Mouse (Mus musculus) heart, embryonic 12.5 days (tissue): ENCODE data around the gene Myo1b. TPM values are rescaled to one million over a fixed set of nuclear protein-coding genes. Genes with fewer than 3 reads are reported as not detected.

Source experiments
- ATAC-seq: fragments of 200-750 bp; cut with Nextera tagmentation; 2 replicates; pipeline ENCODE4 v1.8.0; 2017; ENCODE audit warnings: moderate TSS enrichment, moderate library complexity; ENCODE audit not compliant: insufficient number of reproducible peaks, low FRiP score
- H3K27ac ChIP-seq: fragments of 300-500 bp; sonication (generic); 2 replicates; pipeline ENCODE4 v1.5.1; 2016; ENCODE audit warnings: mild to moderate bottlenecking, moderate library complexity; ENCODE audit not compliant: poor library complexity, severe bottlenecking
- H3K27me3 ChIP-seq: fragments of 300-500 bp; sonication (generic); replicated peaks from 2 replicates; pipeline ENCODE4 v1.6.1; 2016; ENCODE audit warnings: mild to moderate bottlenecking, moderate library complexity
- H3K36me3 ChIP-seq: fragments of 300-500 bp; sonication (generic); 2 replicates; pipeline ENCODE4 v1.6.1; 2016; ENCODE audit warnings: mild to moderate bottlenecking, moderate library complexity
- H3K4me1 ChIP-seq: fragments of 300-500 bp; sonication (generic); replicated peaks from 2 replicates; pipeline ENCODE4 v1.6.1; 2016; ENCODE audit warnings: mild to moderate bottlenecking
- H3K4me2 ChIP-seq: fragments of 300-500 bp; sonication (generic); 2 replicates; pipeline ENCODE4 v1.6.1; 2016; ENCODE audit warnings: mild to moderate bottlenecking, moderate library complexity
- H3K4me3 ChIP-seq: fragments of 300-500 bp; sonication (generic); 2 replicates; pipeline ENCODE4 v1.5.1; 2016; ENCODE audit warnings: mild to moderate bottlenecking
- H3K9ac ChIP-seq: fragments of 300-500 bp; sonication (generic); 2 replicates; pipeline ENCODE4 v1.6.1; 2016; ENCODE audit warnings: mild to moderate bottlenecking, moderate library complexity
- H3K9me3 ChIP-seq: fragments of 300-500 bp; sonication (generic); replicated peaks from 2 replicates; pipeline ENCODE4 v1.6.1; 2016; ENCODE audit warnings: mild to moderate bottlenecking, moderate library complexity
- WGBS: fragments of 180-500 bp; shearing (Covaris S2); methylation state at CpG from one replicate; pipeline ENCODE4 v1.1.7; 2016; 5-methylcytosine and 5-hydroxymethylcytosine counted together
- polyA plus RNA-seq: library from polyadenylated mRNA; unstranded; fragments of >200 nt; fragmentation: Nextera tagmentation; extraction: Ambion mirVana; gene quantifications from 2 replicates; pipeline ENCODE4 v1.2.1, GENCODE M21; 2016

Myo1b gene
- polyA plus RNA-seq, 1 experiment from 2014 or later, result 36.5 TPM

- peaks cover 9% of the 10 kb centered on the region; the same call in 1 of the 2 replicates for H3K36me3 ChIP-seq
- 87% methylated on average over 3 of the region's 3 CpGs for WGBS
- H3K4me3 ChIP-seq, result no peak overlapping the region
- ATAC-seq, result no peak
- no peaks in the 10 kb centered on the region for H3K9me3 ChIP-seq
- peaks cover 21% of the 10 kb centered on the region for H3K4me1 ChIP-seq
- no peaks in the 10 kb centered on the region for H3K27me3 ChIP-seq
- H3K27ac ChIP-seq, result no peak overlapping the region
- H3K9ac ChIP-seq, result no peak overlapping the region
- no peak overlapping the region for H3K4me2 ChIP-seq
Measured at GRCm38 (mm10) chr1:51743756-51744425, 172.0 kb downstream of the Myo1b start.

DNA sequence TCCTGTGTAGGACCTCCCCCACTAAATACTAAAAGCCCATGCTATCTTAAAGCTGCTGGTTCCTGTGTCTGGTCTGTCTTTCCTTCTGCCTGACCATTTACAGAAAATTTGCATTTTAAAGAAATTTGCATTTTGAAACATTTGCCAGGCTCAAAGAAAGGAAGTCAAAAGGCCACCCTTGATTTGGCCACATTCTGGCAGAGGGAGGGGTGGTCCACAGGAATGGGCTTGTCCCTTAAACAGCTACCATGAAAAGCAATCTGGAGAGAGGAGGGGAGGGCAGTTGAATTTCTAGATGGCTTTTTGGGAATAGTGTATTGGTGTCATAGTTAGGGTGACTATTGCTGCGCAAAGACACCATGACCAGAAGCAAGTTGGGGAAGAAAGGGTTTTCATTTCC lies 173.3 kb downstream of the Myo1b start:
- Histone ChIP-seq H3K27me3 (no peaks in the 10 kb centered on the region), H3K9me3 (no peaks in the 10 kb centered on the region), H3K27ac (no peak overlapping the region), H3K4me3 (no peak overlapping the region), H3K4me2 (no peak overlapping the region), H3K9ac (no peak overlapping the region), H3K36me3 (peaks cover 9% of the 10 kb centered on the region; the same call in 1 of the 2 replicates), H3K4me1 (peaks cover 12% of the 10 kb centered on the region)
- 92% methylated on average over 1 of the region's 1 CpGs for WGBS
- no peak for ATAC-seq

DNA sequence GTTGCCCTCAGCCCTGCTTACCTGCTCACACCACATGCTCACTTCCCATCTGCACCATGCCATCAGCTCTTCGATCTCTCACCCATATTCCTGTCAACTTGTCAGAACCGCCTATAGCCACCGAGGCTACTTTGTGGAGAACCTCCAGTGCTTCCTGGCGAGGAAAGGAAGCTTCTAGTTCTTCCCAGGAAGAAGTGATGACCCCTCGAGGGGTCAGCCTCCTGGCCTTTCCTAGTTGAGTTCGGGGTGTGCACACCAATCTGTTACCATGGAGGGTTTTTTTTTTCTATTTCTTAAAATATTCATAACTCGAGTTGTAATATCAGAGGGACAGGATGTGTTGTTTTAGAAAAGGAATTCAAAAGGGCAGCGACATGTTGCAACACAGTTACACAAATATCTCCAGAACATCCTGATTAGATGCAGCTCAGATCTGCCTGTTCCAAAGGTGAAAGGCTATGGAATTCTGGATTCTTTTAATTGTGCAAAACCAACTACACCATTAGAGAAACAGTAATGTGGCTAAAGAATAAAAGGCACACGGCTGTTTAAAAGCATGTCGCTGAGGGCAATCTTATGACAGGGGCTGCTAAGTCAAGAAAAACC lies 175.1 kb downstream of the Myo1b start:
- Histone ChIP-seq H3K9me3 (no peaks in the 10 kb centered on the region), H3K27ac (no peak overlapping the region), H3K4me2 (no peak overlapping the region), H3K4me3 (no peak overlapping the region), H3K4me1 (0 out of 2 replicates have a peak, but pooled peaks cover 2% of the 10 kb centered on the region), H3K27me3 (no peaks in the 10 kb centered on the region), H3K36me3 (peaks cover 9% of the 10 kb centered on the region; the same call in 1 of the 2 replicates), H3K9ac (no peak overlapping the region)
- WGBS, result 74% methylated on average over 10 of the region's 10 CpGs
- no peak for ATAC-seq

- Histone ChIP-seq H3K4me3 (no peak overlapping the region), H3K4me1 (0 out of 2 replicates have a peak, but pooled peaks cover 2% of the 10 kb centered on the region), H3K9ac (no peak overlapping the region), H3K36me3 (peaks cover 3% of the 10 kb centered on the region; the same call in 1 of the 2 replicates), H3K27ac (no peak overlapping the region), H3K27me3 (no peaks in the 10 kb centered on the region), H3K9me3 (no peaks in the 10 kb centered on the region), H3K4me2 (no peak overlapping the region)
- WGBS, result 58% methylated on average over 5 of the region's 5 CpGs
- no peak for ATAC-seq
Measured at GRCm38 (mm10) chr1:51739252-51739852, 176.5 kb downstream of the Myo1b start.

- 66% methylated on average over 2 of the region's 2 CpGs for WGBS
- H3K4me3 ChIP-seq, result no peak overlapping the region
- peaks cover under 1% of the 10 kb centered on the region for H3K9me3 ChIP-seq
- H3K4me1 ChIP-seq, result 0 out of 2 replicates have a peak, but pooled peaks cover 2% of the 10 kb centered on the region
- H3K27me3 ChIP-seq, result no peaks in the 10 kb centered on the region
- H3K27ac ChIP-seq, result no peak overlapping the region
- no peak overlapping the region for H3K9ac ChIP-seq
- ATAC-seq, result no peak
- H3K4me2 ChIP-seq, result no peak overlapping the region
- H3K36me3 ChIP-seq, result no peaks in the 10 kb centered on the region
Measured at GRCm38 (mm10) chr1:51736822-51737221, 179.0 kb downstream of the Myo1b start.

DNA sequence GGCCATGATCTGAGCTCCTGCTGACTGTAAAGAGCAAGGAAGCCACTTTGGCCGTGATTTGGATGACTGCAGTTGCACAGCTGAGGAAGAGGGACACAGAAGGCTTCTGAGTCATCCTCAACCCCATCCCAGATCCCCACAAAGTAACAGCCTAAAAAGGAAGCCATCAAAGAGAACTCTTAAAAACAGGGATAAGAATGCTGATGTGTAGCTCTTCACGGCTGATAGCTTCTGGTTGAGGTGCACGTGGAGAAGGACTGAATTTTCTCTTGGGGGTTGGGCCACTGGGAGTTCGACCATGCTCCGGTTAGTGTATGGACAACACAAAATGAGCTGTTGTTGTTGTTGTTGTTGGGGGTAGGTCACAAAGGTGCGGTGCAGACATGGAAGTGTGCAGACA lies 181.2 kb downstream of the Myo1b start:
- Histone ChIP-seq H3K36me3 (no peaks in the 10 kb centered on the region), H3K4me3 (no peak overlapping the region), H3K9ac (no peak overlapping the region), H3K27ac (no peak overlapping the region), H3K4me1 (no peaks in the 10 kb centered on the region), H3K27me3 (no peaks in the 10 kb centered on the region), H3K9me3 (peaks cover 5% of the 10 kb centered on the region), H3K4me2 (no peak overlapping the region)
- no peak for ATAC-seq
- 61% methylated on average over 6 of the region's 6 CpGs for WGBS

DNA sequence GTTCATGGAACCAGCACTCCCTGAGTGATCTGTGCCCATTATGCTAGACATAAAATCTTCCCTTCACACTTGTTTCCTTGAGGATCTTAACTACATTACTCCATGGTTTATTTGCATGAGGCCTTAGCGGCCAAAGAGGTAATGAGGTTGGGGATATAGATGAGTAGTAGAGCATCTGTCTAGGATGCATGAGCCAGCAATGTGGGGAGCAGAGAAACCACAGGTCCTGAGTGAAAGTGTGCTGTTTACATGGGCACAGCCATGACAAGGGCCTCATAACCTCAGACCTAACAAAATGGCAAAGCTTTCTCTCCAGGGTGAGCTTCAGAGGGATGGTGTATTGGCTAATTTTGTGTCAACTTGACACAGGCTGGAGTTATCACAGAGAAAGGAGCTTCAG lies 186.5 kb downstream of the Myo1b start:
- Histone ChIP-seq H3K4me1 (no peaks in the 10 kb centered on the region), H3K36me3 (no peaks in the 10 kb centered on the region), H3K9ac (no peak overlapping the region), H3K27ac (no peak overlapping the region), H3K27me3 (no peaks in the 10 kb centered on the region), H3K4me3 (no peak overlapping the region), H3K4me2 (no peak overlapping the region), H3K9me3 (peaks cover 5% of the 10 kb centered on the region)
- WGBS, result 80% methylated on average over 1 of the region's 1 CpGs
- ATAC-seq, result no peak

DNA sequence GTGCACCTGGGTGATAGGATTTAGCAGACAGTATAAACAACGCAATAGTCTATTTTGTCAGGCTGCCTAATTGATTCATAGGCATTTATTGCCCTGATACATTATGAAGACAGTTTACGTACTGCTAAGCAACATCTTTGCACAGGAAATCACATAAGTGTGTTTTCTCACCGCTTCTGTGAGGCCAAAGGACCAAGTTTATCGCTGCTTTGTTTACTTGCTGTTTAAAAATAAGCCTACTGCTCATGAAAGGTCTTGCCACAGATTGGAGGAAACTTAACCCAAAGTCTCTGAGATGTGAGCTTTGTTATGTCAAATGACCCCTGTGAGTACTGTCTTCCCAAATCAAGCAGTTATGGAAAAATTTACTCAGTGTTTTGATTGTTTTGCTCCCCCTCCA lies 187.1 kb downstream of the Myo1b start:
- Histone ChIP-seq H3K4me3 (no peak overlapping the region), H3K36me3 (no peaks in the 10 kb centered on the region), H3K4me1 (no peaks in the 10 kb centered on the region), H3K27me3 (no peaks in the 10 kb centered on the region), H3K27ac (no peak overlapping the region), H3K9ac (no peak overlapping the region), H3K4me2 (no peak overlapping the region), H3K9me3 (peaks cover 5% of the 10 kb centered on the region)
- no peak for ATAC-seq
- 79% methylated on average over 4 of the region's 4 CpGs for WGBS

DNA sequence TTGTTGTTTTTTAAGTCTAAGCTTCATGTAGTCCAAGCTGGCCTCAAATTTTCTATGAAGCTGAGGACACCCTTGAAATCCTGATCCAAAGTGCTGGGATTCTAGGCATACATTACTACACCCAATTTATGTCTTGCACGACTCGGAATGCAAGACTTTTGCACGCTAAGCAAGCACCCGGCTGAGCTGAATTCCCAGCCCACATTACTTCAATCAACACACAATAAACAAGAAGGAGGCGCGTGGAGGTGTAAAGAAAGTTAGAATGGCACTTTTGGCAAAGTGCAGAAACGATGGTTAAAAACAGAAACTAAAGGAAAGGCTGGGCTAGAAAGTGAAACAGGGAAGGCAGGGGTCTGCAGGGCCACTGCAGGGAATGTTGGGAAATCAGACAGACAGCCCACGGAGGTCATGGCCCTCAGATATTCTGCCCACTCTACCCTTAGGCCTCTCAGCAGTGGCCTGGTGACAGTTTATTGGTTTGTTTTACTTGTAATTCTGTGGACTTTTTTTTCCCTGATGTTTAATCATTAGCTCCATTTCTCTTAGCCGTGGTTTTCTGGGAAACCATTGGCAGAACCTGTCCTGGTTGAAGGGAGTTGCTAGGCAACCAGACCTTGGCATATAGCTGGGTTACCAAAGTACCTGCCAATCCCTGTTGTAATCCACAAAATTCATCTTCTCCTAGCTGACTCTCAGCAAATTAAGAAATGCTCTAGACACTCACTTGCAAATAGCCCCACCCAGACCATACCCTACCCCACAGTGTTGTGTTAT lies 195.8 kb downstream of the Myo1b start:
- Histone ChIP-seq H3K27me3 (no peaks in the 10 kb centered on the region), H3K36me3 (no peaks in the 10 kb centered on the region), H3K4me1 (no peaks in the 10 kb centered on the region), H3K27ac (no peak overlapping the region), H3K9ac (no peak overlapping the region), H3K9me3 (no peaks in the 10 kb centered on the region), H3K4me3 (no peak overlapping the region), H3K4me2 (no peak overlapping the region)
- 71% methylated on average over 9 of the region's 9 CpGs for WGBS
- ATAC-seq, result no peak

GRCm38 (mm10) chr1:51710831-51711230 lies 205.0 kb downstream of the Myo1b start:
- Histone ChIP-seq H3K4me1 (no peaks in the 10 kb centered on the region), H3K9ac (no peak overlapping the region), H3K9me3 (0 out of 2 replicates have a peak, but pooled peaks cover 3% of the 10 kb centered on the region), H3K4me2 (no peak overlapping the region), H3K27me3 (no peaks in the 10 kb centered on the region), H3K4me3 (no peak overlapping the region), H3K36me3 (no peaks in the 10 kb centered on the region), H3K27ac (no peak overlapping the region)
- 79% methylated on average over 2 of the region's 2 CpGs for WGBS
- ATAC-seq, result no peak

DNA sequence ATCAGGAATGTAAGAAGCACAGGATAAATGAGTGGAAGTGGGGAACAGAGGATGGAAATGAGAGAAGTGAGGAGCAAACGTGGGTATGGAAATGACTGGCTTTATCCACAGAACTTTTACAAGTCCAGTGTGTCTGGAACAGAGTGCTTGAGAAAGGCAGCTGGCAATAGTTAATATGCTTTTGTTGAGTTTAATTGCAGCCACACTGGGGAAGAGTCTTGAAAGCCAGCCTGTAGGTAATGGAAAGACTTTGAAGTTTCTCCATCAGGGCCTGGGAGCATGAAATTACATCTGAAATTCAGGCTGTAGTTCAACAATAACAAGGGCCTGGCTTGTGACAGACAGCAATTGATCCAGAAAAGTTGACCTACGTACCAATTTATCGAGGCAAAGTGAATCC lies 209.8 kb downstream of the Myo1b start:
- Histone ChIP-seq H3K4me3 (no peak overlapping the region), H3K27ac (no peak overlapping the region), H3K4me1 (no peaks in the 10 kb centered on the region), H3K27me3 (no peaks in the 10 kb centered on the region), H3K9ac (no peak overlapping the region), H3K36me3 (no peaks in the 10 kb centered on the region), H3K4me2 (no peak overlapping the region), H3K9me3 (0 out of 2 replicates have a peak, but pooled peaks cover 3% of the 10 kb centered on the region)
- ATAC-seq, result no peak
- 81% methylated on average over 3 of the region's 3 CpGs for WGBS
